Mouse (Mus musculus): ENCODE results near the gene Pik3ip1.

Gene Pik3ip1

GRCm38 (mm10) chr11:3379427-3379826 is 49.2 kb downstream of the Pik3ip1 start:
- no peak for DNase-seq (ENCODE audit: low spot score)

GRCm38 (mm10) chr11:3381148-3381814 is 51.1 kb downstream of the Pik3ip1 start:
- no peak for DNase-seq (ENCODE audit: low spot score)

- DNase-seq (ENCODE audit: low spot score): no peak
Observed at GRCm38 (mm10) chr11:3382602-3383594, 52.7 kb downstream of the Pik3ip1 start.

DNA sequence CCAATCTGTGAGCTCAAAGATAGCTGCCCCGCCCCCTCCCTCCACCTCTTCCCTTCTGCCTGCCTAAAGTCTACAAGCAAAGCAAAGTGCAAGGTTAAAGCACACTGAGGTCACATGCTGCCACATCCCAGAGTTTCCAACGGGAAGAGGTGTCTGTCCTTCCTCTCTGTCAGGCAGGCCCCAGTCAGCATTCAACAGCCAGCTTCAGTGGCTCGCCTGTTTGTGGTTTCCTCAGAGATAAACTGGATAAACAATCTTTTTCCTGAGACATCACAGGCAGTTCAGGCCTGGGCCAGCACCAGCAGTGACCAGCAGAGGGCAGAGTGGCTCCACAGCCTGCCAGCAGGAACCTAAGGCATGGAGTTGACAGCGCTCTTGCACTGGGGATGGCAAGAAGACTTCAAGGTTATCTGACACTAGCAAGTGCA is 56.8 kb downstream of the Pik3ip1 start:
- peak; percentile 85 for DNase-seq (ENCODE audit: low spot score)

- DNase-seq (ENCODE audit: low spot score): no peak
Observed at GRCm38 (mm10) chr11:3387482-3388196, 57.4 kb downstream of the Pik3ip1 start.

- DNase-seq (ENCODE audit: low spot score): no peak
Observed at GRCm38 (mm10) chr11:3389996-3390395, 59.8 kb downstream of the Pik3ip1 start.

DNA sequence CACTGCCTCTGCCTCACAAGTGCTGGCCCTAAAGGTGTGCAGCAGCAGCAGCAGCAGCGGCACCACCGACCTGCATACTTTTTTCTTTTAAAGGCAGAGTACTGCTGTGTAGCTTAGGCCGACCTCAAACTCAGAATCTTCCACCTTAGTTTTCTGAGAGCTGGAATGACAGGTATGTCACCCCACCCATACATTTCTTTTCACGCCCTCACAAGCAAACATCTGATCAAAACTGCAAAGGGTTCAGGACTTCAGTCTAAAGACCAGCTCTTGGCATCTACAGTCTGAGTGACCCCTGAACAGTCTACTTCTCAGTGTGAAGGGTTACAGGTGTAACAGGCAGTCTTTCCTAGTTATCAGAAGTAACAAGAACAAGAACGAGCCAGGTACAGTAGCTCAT is 60.6 kb downstream of the Pik3ip1 start:
- no peak for DNase-seq (ENCODE audit: low spot score)

DNA sequence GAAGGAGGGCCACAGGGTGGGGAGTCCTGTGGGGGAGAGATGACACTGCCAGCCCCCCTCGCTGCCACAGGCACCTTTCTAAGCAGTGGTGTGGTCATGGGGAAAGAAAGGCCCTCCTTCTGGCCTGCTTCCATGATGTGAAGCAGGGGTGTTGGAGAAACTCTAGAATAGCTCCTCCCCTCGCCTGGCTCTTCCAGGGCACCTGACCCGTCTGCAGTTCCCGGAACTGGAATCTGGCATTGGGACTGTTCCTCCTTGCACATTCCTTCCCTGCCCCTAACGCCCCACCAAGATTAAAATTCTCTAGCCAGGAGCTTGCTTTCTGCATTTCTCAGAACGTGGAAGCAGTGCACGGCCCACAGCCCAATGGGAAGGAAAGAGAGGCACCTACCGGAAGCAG is 62.3 kb downstream of the Pik3ip1 start:
- no peak for DNase-seq (ENCODE audit: low spot score)

Measured in ovary, postnatal 14 days (tissue).